Mouse (Mus musculus) brain, embryonic 14.5 days (tissue): Measurements from ENCODE around the gene Gng2.

Source experiments
- CTCF ChIP-seq: fragments of 200-500 bp; IDR thresholded peaks from 2 replicates; pipeline ENCODE4 v1.5.1; 2012; ENCODE audit warnings: inconsistent platforms, mild to moderate bottlenecking, moderate library complexity, borderline replicate concordance; ENCODE audit not compliant: insufficient read depth, insufficient read length; ENCODE audit errors: extremely low read depth
- POLR2A ChIP-seq: fragments of 200-500 bp; IDR thresholded peaks from 2 replicates; pipeline ENCODE4 v1.6.1; 2012; ENCODE audit warnings: mild to moderate bottlenecking, inconsistent platforms, borderline replicate concordance; ENCODE audit not compliant: poor library complexity, insufficient read depth, insufficient read length, severe bottlenecking; ENCODE audit errors: extremely low read depth

GRCm38 (mm10) chr14:19904821-19905220, 72.6 kb downstream of the Gng2 start:
- TF ChIP-seq CTCF (no peak), POLR2A (no peak)
